Mouse (Mus musculus) heart, embryonic 13.5 days (tissue): ENCODE measurements around the gene Lsm6. TPM values are rescaled to one million over a fixed set of nuclear protein-coding genes. Genes with fewer than 3 reads are reported as not detected.
"Not testable (repeated sequence)": the region's sequence is repeated elsewhere in the genome, so short reads cannot be mapped to it uniquely, and the experiment has no call there.

Experiments used
- ATAC-seq: fragments of 200-750 bp; cut with Nextera tagmentation; 2 replicates; pipeline ENCODE4 v1.8.0; 2017; ENCODE audit warnings: moderate TSS enrichment; ENCODE audit not compliant: insufficient number of reproducible peaks, low FRiP score, low TSS enrichment; ENCODE audit errors: extremely low read depth
- H3K27ac ChIP-seq: fragments of 300-500 bp; sonication (generic); replicated peaks from 2 replicates; pipeline ENCODE4 v1.5.1; 2015; ENCODE audit warnings: moderate library complexity, mild to moderate bottlenecking, inconsistent platforms
- H3K27me3 ChIP-seq: fragments of 300-500 bp; sonication (generic); replicated peaks from 2 replicates; pipeline ENCODE4 v1.6.1; 2015; ENCODE audit warnings: mild to moderate bottlenecking, inconsistent platforms
- H3K36me3 ChIP-seq: fragments of 300-500 bp; sonication (generic); 2 replicates; pipeline ENCODE4 v1.6.1; 2015; ENCODE audit warnings: mild to moderate bottlenecking, inconsistent platforms
- H3K4me1 ChIP-seq: fragments of 300-500 bp; sonication (generic); 2 replicates; pipeline ENCODE4 v1.6.1; 2015; ENCODE audit warnings: inconsistent platforms
- H3K4me2 ChIP-seq: fragments of 300-500 bp; sonication (generic); 2 replicates; pipeline ENCODE4 v1.6.1; 2015; ENCODE audit warnings: inconsistent platforms, mild to moderate bottlenecking, moderate library complexity
- H3K4me3 ChIP-seq: fragments of 300-500 bp; sonication (generic); 2 replicates; pipeline ENCODE4 v1.5.1; 2015; ENCODE audit warnings: moderate library complexity, mild to moderate bottlenecking, inconsistent platforms
- H3K9ac ChIP-seq: fragments of 300-500 bp; sonication (generic); 2 replicates; pipeline ENCODE4 v1.6.1; 2015; ENCODE audit warnings: inconsistent platforms, mild to moderate bottlenecking, moderate library complexity
- H3K9me3 ChIP-seq: fragments of 300-500 bp; sonication (generic); 2 replicates; pipeline ENCODE4 v1.6.1; 2016; ENCODE audit warnings: inconsistent platforms
- WGBS: fragments of 180-500 bp; shearing (Covaris S2); methylation state at CpG from one replicate; pipeline ENCODE4 v1.1.7; 2015; ENCODE audit warnings: mixed read lengths; 5-methylcytosine and 5-hydroxymethylcytosine counted together
- polyA plus RNA-seq: library from polyadenylated mRNA; unstranded; fragments of >200 nt; fragmentation: Nextera tagmentation; extraction: Ambion mirVana; gene quantifications from 2 replicates; pipeline ENCODE4 v1.2.1, GENCODE M21; 2015

The Lsm6 gene
- polyA plus RNA-seq, 1 experiment from 2014 or later: 161 TPM

- Histone ChIP-seq H3K27ac (no peak overlapping the region), H3K9ac (no peak overlapping the region), H3K4me1 (no peaks in the 10 kb centered on the region), H3K27me3 (no peaks in the 10 kb centered on the region), H3K9me3 (no peaks in the 10 kb centered on the region), H3K36me3 (no peaks in the 10 kb centered on the region), H3K4me3 (no peak overlapping the region), H3K4me2 (no peak overlapping the region)
- 78% methylated on average over 11 of the region's 11 CpGs for WGBS
- ATAC-seq: no peak
These were observed 7.5 kb upstream of the Lsm6 start for GRCm38 (mm10) chr8:78828414-78828813.

GRCm38 (mm10) chr8:78824515-78824914 is 3.6 kb upstream of the Lsm6 start:
- Histone ChIP-seq H3K9ac (no peak overlapping the region), H3K27ac (no peak overlapping the region), H3K4me1 (peaks cover 7% of the 10 kb centered on the region), H3K9me3 (no peaks in the 10 kb centered on the region), H3K4me2 (no peak overlapping the region), H3K27me3 (no peaks in the 10 kb centered on the region), H3K36me3 (no peaks in the 10 kb centered on the region), H3K4me3 (no peak overlapping the region)
- WGBS: 76% methylated on average over 4 of the region's 4 CpGs
- ATAC-seq: no peak

GRCm38 (mm10) chr8:78819973-78820372 is 967 bp downstream of the Lsm6 start:
- peak overlapping the region; percentile 78 for H3K4me2 ChIP-seq
- not testable (repeated sequence) for ATAC-seq, H3K9me3 ChIP-seq, H3K27me3 ChIP-seq
- peaks cover 35% of the 10 kb centered on the region for H3K36me3 ChIP-seq
- peak overlapping the region; percentile 97 for H3K27ac ChIP-seq
- WGBS: 20% methylated on average over 3 of the region's 3 CpGs
- H3K4me1 ChIP-seq: peaks cover 22% of the 10 kb centered on the region
- peak overlapping the region; percentile 90 for H3K4me3 ChIP-seq
- peak overlapping the region; percentile 92 for H3K9ac ChIP-seq

GRCm38 (mm10) chr8:78814743-78815142 is 6.2 kb downstream of the Lsm6 start:
- Histone ChIP-seq H3K9me3 (no peaks in the 10 kb centered on the region), H3K4me1 (peaks cover 18% of the 10 kb centered on the region), H3K36me3 (peaks cover 70% of the 10 kb centered on the region), H3K4me2 (no peak overlapping the region), H3K9ac (no peak overlapping the region), H3K4me3 (no peak overlapping the region), H3K27ac (no peak overlapping the region), H3K27me3 (no peaks in the 10 kb centered on the region)
- 75% methylated on average over 2 of the region's 2 CpGs for WGBS
- no peak for ATAC-seq

GRCm38 (mm10) chr8:78813021-78813420 is 7.9 kb downstream of the Lsm6 start:
- no peak overlapping the region for H3K4me2 ChIP-seq
- 81% methylated on average over 9 of the region's 9 CpGs for WGBS
- no peaks in the 10 kb centered on the region for H3K27me3 ChIP-seq
- H3K27ac ChIP-seq: no peak overlapping the region
- no peak overlapping the region for H3K4me3 ChIP-seq
- ATAC-seq: no peak
- 0 out of 2 replicates have a peak, but pooled peaks cover 4% of the 10 kb centered on the region for H3K4me1 ChIP-seq
- H3K9ac ChIP-seq: no peak overlapping the region
- H3K36me3 ChIP-seq: peaks cover 74% of the 10 kb centered on the region
- H3K9me3 ChIP-seq: no peaks in the 10 kb centered on the region

GRCm38 (mm10) chr8:78812446-78812845 is 8.5 kb downstream of the Lsm6 start:
- 92% methylated on average over 9 of the region's 9 CpGs for whole genome bisulfite sequencing
- peaks cover 74% of the 10 kb centered on the region for H3K36me3 ChIP-seq
- H3K4me2 ChIP-seq: no peak overlapping the region
- H3K27ac ChIP-seq: no peak overlapping the region
- ATAC-seq: no peak
- 0 out of 2 replicates have a peak, but pooled peaks cover 4% of the 10 kb centered on the region for H3K4me1 ChIP-seq
- H3K9me3 ChIP-seq: no peaks in the 10 kb centered on the region
- no peaks in the 10 kb centered on the region for H3K27me3 ChIP-seq
- H3K4me3 ChIP-seq: no peak overlapping the region
- no peak overlapping the region for H3K9ac ChIP-seq

- Histone ChIP-seq H3K4me1 (0 out of 2 replicates have a peak, but pooled peaks cover 4% of the 10 kb centered on the region), H3K27ac (no peak overlapping the region), H3K36me3 (peaks cover 78% of the 10 kb centered on the region), H3K4me2 (no peak overlapping the region), H3K9ac (no peak overlapping the region), H3K4me3 (no peak overlapping the region), H3K27me3 (no peaks in the 10 kb centered on the region), H3K9me3 (no peaks in the 10 kb centered on the region)
- ATAC-seq: no peak
- 89% methylated on average over 7 of the region's 7 CpGs for WGBS
These were observed 9.2 kb downstream of the Lsm6 start for GRCm38 (mm10) chr8:78811748-78812147.

GRCm38 (mm10) chr8:78810207-78810675 is 10.7 kb downstream of the Lsm6 start:
- 85% methylated on average over 9 of the region's 9 CpGs for WGBS
- peaks cover 80% of the 10 kb centered on the region for H3K36me3 ChIP-seq

GRCm38 (mm10) chr8:78809454-78810206 is 11.3 kb downstream of the Lsm6 start:
- Histone ChIP-seq H3K36me3 (peaks cover 85% of the 10 kb centered on the region), H3K4me2 (no peak overlapping the region), H3K27ac (no peak overlapping the region), H3K27me3 (no peaks in the 10 kb centered on the region), H3K4me3 (no peak overlapping the region), H3K9ac (no peak overlapping the region), H3K4me1 (no peaks in the 10 kb centered on the region), H3K9me3 (no peaks in the 10 kb centered on the region)
- no peak for ATAC-seq
- WGBS: 91% methylated on average over 14 of the region's 14 CpGs

More at GRCm38 (mm10) chr8:78810207-78810675, 10.7 kb downstream of the Lsm6 start:
- Histone ChIP-seq H3K27me3 (no peaks in the 10 kb centered on the region), H3K27ac (no peak overlapping the region), H3K4me1 (no peaks in the 10 kb centered on the region), H3K4me2 (no peak overlapping the region), H3K9ac (no peak overlapping the region), H3K4me3 (no peak overlapping the region), H3K9me3 (no peaks in the 10 kb centered on the region)
- ATAC-seq: no peak

- no peak for ATAC-seq
- no peaks in the 10 kb centered on the region for H3K27me3 ChIP-seq
- H3K4me3 ChIP-seq: no peak overlapping the region
- no peaks in the 10 kb centered on the region for H3K9me3 ChIP-seq
- H3K4me1 ChIP-seq: no peaks in the 10 kb centered on the region
- H3K4me2 ChIP-seq: no peak overlapping the region
- WGBS: 84% methylated on average over 2 of the region's 2 CpGs
- H3K36me3 ChIP-seq: peaks cover 88% of the 10 kb centered on the region
- H3K27ac ChIP-seq: no peak overlapping the region
- no peak overlapping the region for H3K9ac ChIP-seq
These were observed 12.1 kb downstream of the Lsm6 start for GRCm38 (mm10) chr8:78808888-78809287.

- ATAC-seq: no peak
- H3K4me1 ChIP-seq: no peaks in the 10 kb centered on the region
These were observed 12.5 kb downstream of the Lsm6 start for GRCm38 (mm10) chr8:78808439-78808838.

GRCm38 (mm10) chr8:78807283-78807682 is 13.7 kb downstream of the Lsm6 start:
- no peak overlapping the region for H3K4me3 ChIP-seq
- no peak overlapping the region for H3K27ac ChIP-seq
- no peak for ATAC-seq
- no peak overlapping the region for H3K9ac ChIP-seq
- WGBS: 84% methylated on average over 9 of the region's 9 CpGs
- no peaks in the 10 kb centered on the region for H3K4me1 ChIP-seq
- no peaks in the 10 kb centered on the region for H3K27me3 ChIP-seq
- no peaks in the 10 kb centered on the region for H3K9me3 ChIP-seq
- peaks cover 95% of the 10 kb centered on the region for H3K36me3 ChIP-seq
- H3K4me2 ChIP-seq: no peak overlapping the region

More at GRCm38 (mm10) chr8:78808439-78808838, 12.5 kb downstream of the Lsm6 start:
- no peak overlapping the region for H3K27ac ChIP-seq
- WGBS: 89% methylated on average over 5 of the region's 5 CpGs
- H3K4me2 ChIP-seq: no peak overlapping the region
- H3K36me3 ChIP-seq: peaks cover 92% of the 10 kb centered on the region
- no peak overlapping the region for H3K9ac ChIP-seq
- H3K27me3 ChIP-seq: no peaks in the 10 kb centered on the region
- H3K9me3 ChIP-seq: no peaks in the 10 kb centered on the region
- H3K4me3 ChIP-seq: no peak overlapping the region
